Mouse (Mus musculus): ENCODE results near the gene Pkn1. TPM values are rescaled to one million over a fixed set of nuclear protein-coding genes. Genes with fewer than 3 reads are reported as not detected.

Pkn1 gene
- polyA plus RNA-seq, 1 experiment from 2014 or later: 28.8 TPM

GRCm38 (mm10) chr8:83649699-83650098, 49.3 kb downstream of the Pkn1 start:
- H3K9me3 ChIP-seq (ENCODE audit: control insufficient read depth, low read length): no peaks in the 10 kb centered on the region
- no peak overlapping the region for H3K4me3 ChIP-seq (ENCODE audit: low read depth, low read length)
- 95% methylated on average over 6 of the region's 6 CpGs for WGBS
- ATAC-seq (ENCODE audit: insufficient number of reproducible peaks, low FRiP score, low TSS enrichment, low read depth): no peak
- DNase-seq (ENCODE audit: low spot score): no peak
- no peak overlapping the region for H3K9ac ChIP-seq (ENCODE audit: low read length)
- H3K27ac ChIP-seq (replicated peaks; ENCODE audit: low read depth, low read length): no peak overlapping the region
- no peaks in the 10 kb centered on the region for H3K36me3 ChIP-seq (ENCODE audit: control insufficient read depth, insufficient read depth, low read length)
- H3K27me3 ChIP-seq (ENCODE audit: control insufficient read depth, insufficient read depth, low read length): no peaks in the 10 kb centered on the region
- peaks cover 7% of the 10 kb centered on the region; the same call in 1 of the 2 replicates for H3K4me1 ChIP-seq (ENCODE audit: control insufficient read depth, insufficient read depth, low read length)
- no peak overlapping the region for H3K4me2 ChIP-seq (ENCODE audit: low read depth, severe bottlenecking)

- DNase-seq (ENCODE audit: low spot score): no peak
- H3K36me3 ChIP-seq (ENCODE audit: control insufficient read depth, insufficient read depth, low read length): no peaks in the 10 kb centered on the region
- no peaks in the 10 kb centered on the region for H3K27me3 ChIP-seq (ENCODE audit: control insufficient read depth, insufficient read depth, low read length)
- 94% methylated on average over 4 of the region's 4 CpGs for WGBS
- ATAC-seq (ENCODE audit: insufficient number of reproducible peaks, low FRiP score, low TSS enrichment, low read depth): no peak
- no peak overlapping the region for H3K9ac ChIP-seq (ENCODE audit: low read length)
- H3K4me1 ChIP-seq (ENCODE audit: control insufficient read depth, insufficient read depth, low read length): no peaks in the 10 kb centered on the region
- H3K27ac ChIP-seq (replicated peaks; ENCODE audit: low read depth, low read length): no peak overlapping the region
- H3K4me2 ChIP-seq (ENCODE audit: low read depth, severe bottlenecking): no peak overlapping the region
- H3K4me3 ChIP-seq (ENCODE audit: low read depth, low read length): no peak overlapping the region
- H3K9me3 ChIP-seq (ENCODE audit: control insufficient read depth, low read length): no peaks in the 10 kb centered on the region
These were observed 50.9 kb downstream of the Pkn1 start for GRCm38 (mm10) chr8:83648031-83648430.

GRCm38 (mm10) chr8:83647511-83647910, 51.5 kb downstream of the Pkn1 start:
- Histone ChIP-seq H3K36me3 (ENCODE audit: control insufficient read depth, insufficient read depth, low read length) (no peaks in the 10 kb centered on the region), H3K4me2 (ENCODE audit: low read depth, severe bottlenecking) (no peak overlapping the region), H3K9me3 (ENCODE audit: control insufficient read depth, low read length) (no peaks in the 10 kb centered on the region), H3K27me3 (ENCODE audit: control insufficient read depth, insufficient read depth, low read length) (no peaks in the 10 kb centered on the region), H3K4me3 (ENCODE audit: low read depth, low read length) (no peak overlapping the region), H3K27ac (replicated peaks; ENCODE audit: low read depth, low read length) (no peak overlapping the region), H3K9ac (ENCODE audit: low read length) (no peak overlapping the region), H3K4me1 (ENCODE audit: control insufficient read depth, insufficient read depth, low read length) (no peaks in the 10 kb centered on the region)
- ATAC-seq (ENCODE audit: insufficient number of reproducible peaks, low FRiP score, low TSS enrichment, low read depth) (no peak), DNase-seq (ENCODE audit: low spot score) (no peak)
- 95% methylated on average over 11 of the region's 11 CpGs for WGBS

- no peaks in the 10 kb centered on the region for H3K4me1 ChIP-seq (ENCODE audit: control insufficient read depth, insufficient read depth, low read length)
- no peaks in the 10 kb centered on the region for H3K27me3 ChIP-seq (ENCODE audit: control insufficient read depth, insufficient read depth, low read length)
- no peak overlapping the region for H3K4me2 ChIP-seq (ENCODE audit: low read depth, severe bottlenecking)
- H3K9ac ChIP-seq (ENCODE audit: low read length): no peak overlapping the region
- WGBS: 80% methylated on average over 5 of the region's 5 CpGs
- H3K36me3 ChIP-seq (ENCODE audit: control insufficient read depth, insufficient read depth, low read length): no peaks in the 10 kb centered on the region
- DNase-seq (ENCODE audit: low spot score): no peak
- H3K4me3 ChIP-seq (ENCODE audit: low read depth, low read length): no peak overlapping the region
- no peak for ATAC-seq (ENCODE audit: insufficient number of reproducible peaks, low FRiP score, low TSS enrichment, low read depth)
- H3K9me3 ChIP-seq (ENCODE audit: control insufficient read depth, low read length): peaks cover 3% of the 10 kb centered on the region; the same call in 1 of the 2 replicates
- no peak overlapping the region for H3K27ac ChIP-seq (replicated peaks; ENCODE audit: low read depth, low read length)
These were observed 59.3 kb downstream of the Pkn1 start for GRCm38 (mm10) chr8:83639649-83640048.

- no peak for ATAC-seq (ENCODE audit: insufficient number of reproducible peaks, low FRiP score, low TSS enrichment, low read depth)
- H3K4me1 ChIP-seq (ENCODE audit: control insufficient read depth, insufficient read depth, low read length): no peaks in the 10 kb centered on the region
- no peak overlapping the region for H3K4me2 ChIP-seq (ENCODE audit: low read depth, severe bottlenecking)
- H3K9ac ChIP-seq (ENCODE audit: low read length): no peak overlapping the region
- no peaks in the 10 kb centered on the region for H3K27me3 ChIP-seq (ENCODE audit: control insufficient read depth, insufficient read depth, low read length)
- H3K4me3 ChIP-seq (ENCODE audit: low read depth, low read length): no peak overlapping the region
- H3K27ac ChIP-seq (replicated peaks; ENCODE audit: low read depth, low read length): no peak overlapping the region
- H3K9me3 ChIP-seq (ENCODE audit: control insufficient read depth, low read length): peaks cover 3% of the 10 kb centered on the region; the same call in 1 of the 2 replicates
- no peak for DNase-seq (ENCODE audit: low spot score)
- H3K36me3 ChIP-seq (ENCODE audit: control insufficient read depth, insufficient read depth, low read length): no peaks in the 10 kb centered on the region
- WGBS: 82% methylated on average over 4 of the region's 4 CpGs
These were observed 60.1 kb downstream of the Pkn1 start for GRCm38 (mm10) chr8:83638856-83639255.

- 88% methylated on average over 7 of the region's 7 CpGs for WGBS
- H3K4me3 ChIP-seq (ENCODE audit: low read depth, low read length): no peak overlapping the region
- no peak for ATAC-seq (ENCODE audit: insufficient number of reproducible peaks, low FRiP score, low TSS enrichment, low read depth)
These were observed 66.8 kb downstream of the Pkn1 start for GRCm38 (mm10) chr8:83632083-83632707.

GRCm38 (mm10) chr8:83625676-83626299, 73.2 kb downstream of the Pkn1 start:
- DNase-seq (ENCODE audit: low spot score) (no peak), ATAC-seq (ENCODE audit: insufficient number of reproducible peaks, low FRiP score, low TSS enrichment, low read depth) (no peak)
- Histone ChIP-seq H3K9ac (ENCODE audit: low read length) (no peak overlapping the region), H3K9me3 (ENCODE audit: control insufficient read depth, low read length) (no peaks in the 10 kb centered on the region), H3K36me3 (ENCODE audit: control insufficient read depth, insufficient read depth, low read length) (no peaks in the 10 kb centered on the region), H3K27ac (replicated peaks; ENCODE audit: low read depth, low read length) (no peak overlapping the region), H3K4me2 (ENCODE audit: low read depth, severe bottlenecking) (no peak overlapping the region), H3K27me3 (ENCODE audit: control insufficient read depth, insufficient read depth, low read length) (no peaks in the 10 kb centered on the region), H3K4me3 (ENCODE audit: low read depth, low read length) (no peak overlapping the region), H3K4me1 (ENCODE audit: control insufficient read depth, insufficient read depth, low read length) (no peaks in the 10 kb centered on the region)
- 87% methylated on average over 6 of the region's 6 CpGs for WGBS

More at GRCm38 (mm10) chr8:83632083-83632707, 66.8 kb downstream of the Pkn1 start:
- Histone ChIP-seq H3K9me3 (ENCODE audit: control insufficient read depth, low read length) (peaks cover 3% of the 10 kb centered on the region; the same call in 1 of the 2 replicates), H3K27ac (replicated peaks; ENCODE audit: low read depth, low read length) (no peak overlapping the region), H3K4me2 (ENCODE audit: low read depth, severe bottlenecking) (no peak overlapping the region), H3K36me3 (ENCODE audit: control insufficient read depth, insufficient read depth, low read length) (no peaks in the 10 kb centered on the region), H3K9ac (ENCODE audit: low read length) (no peak overlapping the region), H3K4me1 (ENCODE audit: control insufficient read depth, insufficient read depth, low read length) (no peaks in the 10 kb centered on the region), H3K27me3 (ENCODE audit: control insufficient read depth, insufficient read depth, low read length) (no peaks in the 10 kb centered on the region)
- no peak for DNase-seq (ENCODE audit: low spot score)

- 48% methylated on average over 3 of the region's 3 CpGs for WGBS
- H3K4me1 ChIP-seq (ENCODE audit: control insufficient read depth, insufficient read depth, low read length): no peaks in the 10 kb centered on the region
- no peak overlapping the region for H3K4me2 ChIP-seq (ENCODE audit: low read depth, severe bottlenecking)
- no peak overlapping the region for H3K9ac ChIP-seq (ENCODE audit: low read length)
- no peaks in the 10 kb centered on the region for H3K9me3 ChIP-seq (ENCODE audit: control insufficient read depth, low read length)
- H3K27me3 ChIP-seq (ENCODE audit: control insufficient read depth, insufficient read depth, low read length): no peaks in the 10 kb centered on the region
- no peaks in the 10 kb centered on the region for H3K36me3 ChIP-seq (ENCODE audit: control insufficient read depth, insufficient read depth, low read length)
- H3K27ac ChIP-seq (replicated peaks; ENCODE audit: low read depth, low read length): no peak overlapping the region
- ATAC-seq (ENCODE audit: insufficient number of reproducible peaks, low FRiP score, low TSS enrichment, low read depth) (no peak), DNase-seq (ENCODE audit: low spot score) (peak; percentile 39)
- no peak overlapping the region for H3K4me3 ChIP-seq (ENCODE audit: low read depth, low read length)
These were observed 74.2 kb downstream of the Pkn1 start for GRCm38 (mm10) chr8:83624739-83625138.
